Mouse (Mus musculus) olfactory bulb, adult 2 months (tissue): ENCODE data around the gene Cage1. TPM values are rescaled to one million over a fixed set of nuclear protein-coding genes. Genes with fewer than 3 reads are reported as not detected.
A peak's percentile ranks its signal among the peaks of the same experiment; 100 is the strongest.

Experiments used
- H3K27ac ChIP-seq: fragments of 200-500 bp; 2 replicates; pipeline ENCODE4 v1.5.1; 2012; ENCODE audit warnings: low read depth, low read length; ENCODE audit not compliant: insufficient read depth
- H3K4me1 ChIP-seq: fragments of 200-500 bp; 2 replicates; pipeline ENCODE4 v1.6.1; 2012; ENCODE audit warnings: low read length; ENCODE audit not compliant: control insufficient read depth, insufficient read depth
- H3K4me3 ChIP-seq: fragments of 200-500 bp; 2 replicates; pipeline ENCODE4 v1.5.1; 2012; ENCODE audit warnings: mild to moderate bottlenecking, low read depth, low read length, moderate library complexity; ENCODE audit not compliant: insufficient read depth
- CTCF ChIP-seq: fragments of 200-500 bp; IDR thresholded peaks from 2 replicates; pipeline ENCODE4 v1.5.1; 2012; ENCODE audit warnings: low read depth, mild to moderate bottlenecking, low read length, moderate library complexity; ENCODE audit not compliant: insufficient read depth
- POLR2A ChIP-seq: fragments of 200-500 bp; IDR thresholded peaks from 2 replicates; pipeline ENCODE4 v1.6.1; 2012; ENCODE audit warnings: mild to moderate bottlenecking, low read depth, low read length, moderate library complexity; ENCODE audit not compliant: insufficient read depth
- WGBS: fragments of 180-500 bp; shearing (Covaris S2); methylation state at CpG from one replicate; pipeline ENCODE4 v1.1.7; 2018; 5-methylcytosine and 5-hydroxymethylcytosine counted together
- polyA plus RNA-seq: library from polyadenylated mRNA; stranded (reverse); fragments of >200 nt; gene quantifications from 2 replicates; pipeline ENCODE4 v1.2.4, GENCODE M21; 2012; ENCODE audit warnings: low replicate concordance; ENCODE audit not compliant: missing spikeins, insufficient read depth, insufficient read length

Gene Cage1
- polyA plus RNA-seq, 1 experiment = not detected

DNA sequence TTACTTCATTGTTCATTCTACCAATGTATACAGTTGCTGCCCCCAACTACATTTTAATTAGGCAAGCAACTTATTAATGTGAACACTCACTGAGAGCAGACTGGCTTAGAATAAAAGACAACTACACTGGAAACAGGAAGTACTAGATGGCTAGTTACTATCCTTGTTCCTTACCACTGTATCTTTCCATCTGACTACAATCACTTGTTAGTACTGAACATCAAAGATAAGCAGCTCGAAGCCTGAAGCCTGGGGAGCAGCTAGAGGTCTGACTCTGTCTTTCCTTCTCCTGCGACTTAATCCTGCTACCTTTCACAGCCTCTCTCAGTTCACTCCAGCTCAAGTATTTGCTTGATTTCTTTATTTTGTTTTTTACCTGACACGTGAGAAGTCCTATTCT, 18.1 kb downstream of the Cage1 start:
- WGBS = 80% methylated on average over 3 of the region's 3 CpGs

DNA sequence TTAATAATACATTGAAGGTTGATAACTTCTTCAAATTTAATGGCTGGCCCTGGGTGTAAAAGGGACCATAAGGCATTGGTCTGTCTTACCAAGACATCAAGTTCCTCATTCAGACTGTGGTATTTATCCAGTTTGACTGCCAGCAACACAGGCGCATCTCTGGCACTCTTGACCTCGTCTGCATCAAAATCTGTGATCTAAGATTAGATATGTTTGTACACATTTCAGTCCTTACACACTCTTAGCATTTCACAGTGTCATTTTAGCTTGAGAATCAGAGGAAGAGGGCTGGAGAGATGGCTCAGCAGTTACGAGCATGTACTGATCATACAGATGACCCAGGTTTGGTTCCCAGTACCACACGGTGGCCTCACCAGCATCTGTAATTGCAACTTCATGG, 21.3 kb downstream of the Cage1 start:
- Histone ChIP-seq H3K4me3 (no peak overlapping the region), H3K4me1 (no peaks in the 10 kb centered on the region), H3K27ac (no peak overlapping the region)
- WGBS = 95% methylated on average over 4 of the region's 4 CpGs
- TF ChIP-seq CTCF (no peak), POLR2A (no peak)

More for the DNA sequence above, 18.1 kb downstream of the Cage1 start:
- TF ChIP-seq CTCF = no peak
- no peak for TF ChIP-seq POLR2A
- Histone ChIP-seq H3K27ac (no peak overlapping the region), H3K4me1 (no peaks in the 10 kb centered on the region), H3K4me3 (no peak overlapping the region)

DNA sequence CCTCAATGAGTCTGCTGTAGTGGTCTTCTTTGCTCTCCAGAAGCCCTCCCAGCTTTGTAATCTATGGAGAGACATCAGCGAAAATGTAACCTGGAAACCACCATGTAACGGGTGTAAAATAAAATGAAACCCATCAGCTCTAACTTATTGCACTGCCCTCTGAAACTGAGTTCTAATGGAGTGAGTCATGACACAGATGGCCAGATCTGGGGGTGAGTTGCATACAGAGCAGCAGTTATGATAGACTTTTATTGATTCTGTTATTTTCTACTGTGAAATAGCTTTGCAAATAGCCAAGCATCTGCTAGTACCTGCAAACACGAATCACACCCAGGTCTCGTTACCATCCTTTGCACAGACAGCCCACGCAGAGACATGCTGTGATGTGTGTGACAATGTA, 24.4 kb downstream of the Cage1 start:
- WGBS = 85% methylated on average over 5 of the region's 5 CpGs
- Histone ChIP-seq H3K4me3 (no peak overlapping the region), H3K27ac (no peak overlapping the region), H3K4me1 (no peaks in the 10 kb centered on the region)
- TF ChIP-seq CTCF (no peak), POLR2A (no peak)

DNA sequence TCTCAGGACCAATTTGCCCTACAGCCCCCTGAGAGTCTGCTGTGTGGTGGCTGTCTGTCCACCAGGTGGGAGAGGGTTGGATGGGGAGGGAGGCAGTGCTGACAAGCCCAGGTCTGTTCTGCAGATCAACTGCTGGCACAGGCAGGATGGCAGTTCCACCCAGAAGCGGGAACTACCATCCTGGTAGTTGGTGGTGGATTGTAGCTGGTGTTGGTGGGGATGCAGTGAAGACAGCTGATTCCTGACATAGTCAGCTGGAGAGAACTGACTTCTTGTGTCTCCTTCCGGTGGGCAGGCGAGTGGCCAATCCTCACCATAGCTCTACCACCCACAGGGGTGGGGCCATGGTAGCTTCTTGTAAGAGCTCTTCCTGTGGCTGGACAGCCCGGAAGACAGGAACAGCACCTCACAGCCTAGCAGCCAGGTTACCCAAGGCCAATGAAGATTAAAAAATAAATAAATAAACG, 26.4 kb downstream of the Cage1 start:
- 81% methylated on average over 5 of the region's 5 CpGs for WGBS

DNA sequence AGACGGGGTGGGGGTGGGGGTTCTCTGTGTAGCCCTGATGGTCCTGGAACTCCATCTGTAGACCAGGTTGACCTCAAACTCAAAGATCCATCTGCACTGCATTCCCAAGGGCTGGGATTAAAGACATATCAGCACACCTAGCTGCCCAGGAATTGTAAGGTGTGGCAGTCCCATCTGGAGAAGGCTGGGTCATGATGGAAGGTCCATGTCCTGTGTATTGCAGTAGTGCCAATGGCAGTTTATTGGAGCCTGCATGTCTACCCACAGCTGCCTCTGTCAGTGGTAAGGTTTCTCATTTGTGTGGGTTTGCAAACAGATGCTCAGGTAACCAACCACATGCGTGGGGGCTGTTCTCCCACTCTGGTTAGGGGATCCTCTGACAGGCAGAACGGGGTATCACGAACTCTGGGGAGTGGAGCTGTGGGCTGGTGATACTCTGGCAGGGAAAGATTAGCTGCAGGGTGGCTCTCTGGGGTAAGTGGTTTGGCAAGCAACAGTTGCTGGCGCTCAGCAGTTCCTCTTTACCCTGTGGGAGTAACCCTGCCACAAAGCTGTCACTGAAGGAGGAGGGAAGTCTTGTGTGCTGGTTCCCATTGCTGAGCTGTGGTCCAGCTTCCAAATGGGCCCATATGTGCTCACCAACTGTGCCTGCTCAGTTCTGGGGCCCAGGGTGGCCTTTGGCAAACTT, 27.0 kb downstream of the Cage1 start:
- TF ChIP-seq CTCF (no peak), POLR2A (no peak)
- Histone ChIP-seq H3K27ac (no peak overlapping the region), H3K4me1 (no peaks in the 10 kb centered on the region), H3K4me3 (no peak overlapping the region)
- 82% methylated on average over 5 of the region's 5 CpGs for WGBS

More for the DNA sequence above, 26.4 kb downstream of the Cage1 start:
- Histone ChIP-seq H3K4me3 (no peak overlapping the region), H3K27ac (no peak overlapping the region), H3K4me1 (no peaks in the 10 kb centered on the region)
- TF ChIP-seq CTCF (no peak), POLR2A (no peak)

DNA sequence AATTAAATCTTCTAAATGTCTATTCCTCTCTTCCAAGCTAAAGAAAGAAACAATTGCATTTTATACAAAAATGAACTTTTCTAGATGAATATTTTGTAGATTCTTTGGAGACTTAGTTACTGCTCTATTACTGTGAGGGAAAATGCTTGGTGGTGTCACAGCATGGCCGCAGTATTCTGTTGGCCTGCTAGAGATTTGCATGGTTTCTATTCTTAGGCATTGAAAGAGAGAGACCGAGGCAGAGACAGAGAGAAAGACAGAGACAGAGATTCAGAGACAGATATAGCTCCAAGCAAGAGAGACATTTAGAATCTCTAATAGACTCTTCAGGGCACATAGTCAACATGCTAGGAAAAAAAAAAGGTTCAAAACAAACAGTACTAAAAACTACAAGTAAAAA, 28.9 kb downstream of the Cage1 start:
- TF ChIP-seq POLR2A = no peak
- TF ChIP-seq CTCF = no peak
- WGBS = 87% methylated on average over 2 of the region's 2 CpGs
- Histone ChIP-seq H3K4me1 (no peaks in the 10 kb centered on the region), H3K27ac (no peak overlapping the region), H3K4me3 (no peak overlapping the region)

DNA sequence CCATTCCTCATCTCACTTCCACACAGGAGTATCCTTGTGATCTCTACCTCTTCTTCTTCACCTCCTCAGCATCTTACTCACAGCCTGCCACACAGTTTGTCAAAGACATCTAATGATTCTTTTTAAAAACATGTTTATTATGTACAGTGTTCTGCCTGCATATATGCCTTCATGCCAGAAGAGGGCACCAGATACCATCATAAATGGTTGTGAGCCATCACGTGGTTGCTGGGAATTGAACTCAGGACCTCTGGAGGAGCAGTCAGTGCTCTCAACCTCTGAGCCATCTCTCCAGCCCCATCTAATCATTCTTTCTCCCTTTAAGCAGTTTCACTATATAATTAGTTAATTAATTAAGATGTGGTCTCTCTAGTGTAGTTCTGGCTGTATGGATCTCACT, 34.4 kb downstream of the Cage1 start:
- no peak overlapping the region for H3K27ac ChIP-seq
- no peak for TF ChIP-seq POLR2A
- 47% methylated on average over 1 of the region's 1 CpGs for WGBS
- H3K4me1 ChIP-seq = no peaks in the 10 kb centered on the region
- no peak overlapping the region for H3K4me3 ChIP-seq

DNA sequence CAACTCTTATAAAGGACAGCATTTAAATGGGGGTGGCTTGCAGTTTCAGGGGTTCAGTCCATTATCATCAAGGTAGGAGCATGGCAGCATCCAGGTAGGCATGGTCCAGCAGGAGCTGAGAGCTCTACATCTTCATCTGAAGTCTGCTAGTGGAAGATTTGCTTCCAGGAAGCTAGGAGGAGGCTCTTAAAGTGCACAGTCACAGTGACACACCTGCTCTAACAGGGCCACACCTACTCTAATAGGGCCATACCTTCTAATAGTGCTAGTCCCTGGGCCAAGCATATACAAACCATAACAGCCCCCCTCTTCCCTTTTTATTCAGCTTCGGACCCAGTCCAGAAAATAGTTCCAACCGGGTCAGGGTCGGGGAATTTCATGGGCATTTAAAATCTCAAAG, 37.2 kb downstream of the Cage1 start:
- Histone ChIP-seq H3K27ac (no peak overlapping the region), H3K4me3 (no peak overlapping the region), H3K4me1 (no peaks in the 10 kb centered on the region)
- TF ChIP-seq POLR2A = no peak
- no peak for TF ChIP-seq CTCF
- WGBS = 93% methylated on average over 3 of the region's 3 CpGs

DNA sequence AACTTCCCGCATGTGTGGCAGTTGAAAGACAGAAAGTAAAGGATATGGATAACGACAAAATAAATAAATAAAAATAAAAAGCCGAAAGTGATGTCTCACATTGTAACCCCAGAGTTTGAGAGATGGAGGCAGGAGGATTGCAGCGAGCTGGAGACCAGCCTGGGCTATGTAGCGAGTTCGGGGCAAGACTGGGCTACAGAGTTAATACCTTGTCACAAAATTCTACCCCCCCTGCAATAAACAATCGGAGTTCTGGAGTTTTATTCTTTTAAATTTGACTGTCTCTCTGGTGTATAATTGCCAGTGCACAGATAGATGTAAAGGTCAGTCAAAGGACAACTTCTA, 42.5 kb downstream of the Cage1 start:
- no peak overlapping the region for H3K27ac ChIP-seq
- H3K4me1 ChIP-seq = peaks cover 3% of the 10 kb centered on the region
- peak overlapping the region; percentile 92 for H3K4me3 ChIP-seq
- TF ChIP-seq CTCF (no peak), POLR2A (no peak)
- 9% methylated on average over 7 of the region's 7 CpGs for WGBS
